Mouse (Mus musculus): ENCODE measurements around the gene Intu. TPM values are rescaled to one million over a fixed set of nuclear protein-coding genes. Genes with fewer than 3 reads are reported as not detected.

Intu gene
- polyA plus RNA-seq, 1 experiment = 2.3 TPM

- DNase-seq (ENCODE audit: low read depth) = no peak
Observed at GRCm38 (mm10) chr3:40683171-40683570, 152.1 kb downstream of the Intu start.

- DNase-seq (ENCODE audit: low read depth) = no peak
Observed at GRCm38 (mm10) chr3:40685855-40686515, 154.9 kb downstream of the Intu start.

DNA sequence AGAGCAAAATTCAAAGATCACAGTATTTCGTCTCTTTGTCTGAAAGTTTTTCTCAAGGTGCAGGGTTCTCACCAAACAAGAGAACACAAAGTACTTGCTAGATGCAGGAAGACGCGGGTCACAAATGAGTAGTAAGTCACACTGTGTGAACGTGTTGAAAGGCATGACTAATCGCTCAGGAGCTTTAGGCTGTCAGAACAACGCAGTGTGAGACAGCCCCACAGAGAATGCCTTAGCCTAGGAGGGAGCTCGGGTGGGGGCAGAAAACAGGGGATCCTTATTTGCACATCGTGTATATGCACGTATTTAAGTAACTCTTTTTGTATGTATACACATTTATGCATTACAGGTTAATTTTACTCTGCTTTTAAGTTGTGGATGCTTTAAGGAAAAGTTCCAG, 155.8 kb downstream of the Intu start:
- DNase-seq (ENCODE audit: low read depth) = no peak

- DNase-seq (ENCODE audit: low read depth) = no peak
Observed at GRCm38 (mm10) chr3:40687588-40687987, 156.5 kb downstream of the Intu start.

- no peak for DNase-seq (ENCODE audit: low read depth)
Observed at GRCm38 (mm10) chr3:40691566-40691965, 160.5 kb downstream of the Intu start.

GRCm38 (mm10) chr3:40693435-40693834, 162.3 kb downstream of the Intu start:
- no peak for DNase-seq (ENCODE audit: low read depth)

- no peak for DNase-seq (ENCODE audit: low read depth)
Observed at GRCm38 (mm10) chr3:40693960-40694359, 162.9 kb downstream of the Intu start.

- DNase-seq (ENCODE audit: low read depth) = no peak
Observed at GRCm38 (mm10) chr3:40694438-40694837, 163.4 kb downstream of the Intu start.

DNA sequence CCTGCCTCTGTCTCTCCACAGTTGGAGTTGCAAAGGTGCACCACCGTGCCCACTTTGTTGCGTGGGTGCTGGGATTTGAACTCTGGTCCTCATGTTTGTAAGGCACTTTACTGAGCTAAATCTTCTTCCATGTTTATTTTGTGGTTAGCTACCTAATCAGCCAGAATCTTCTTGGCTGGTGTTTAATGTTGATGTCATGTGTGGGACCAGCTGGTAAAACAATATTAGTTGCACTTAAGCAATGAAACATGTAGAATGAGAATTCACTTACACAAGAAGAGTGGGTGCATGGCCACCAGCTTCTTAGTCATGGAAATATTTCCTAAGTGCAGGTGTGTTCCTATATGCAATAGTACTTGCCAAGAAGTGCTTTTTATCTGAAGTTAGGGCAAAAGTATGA, 164.1 kb downstream of the Intu start:
- DNase-seq (ENCODE audit: low read depth) = peak; percentile 65

GRCm38 (mm10) chr3:40698834-40699233, 167.7 kb downstream of the Intu start:
- no peak for DNase-seq (ENCODE audit: low read depth)

GRCm38 (mm10) chr3:40704816-40705430, 173.8 kb downstream of the Intu start:
- peak; percentile 67 for DNase-seq (ENCODE audit: low read depth)

- DNase-seq (ENCODE audit: low read depth) = no peak
Observed at GRCm38 (mm10) chr3:40708655-40709054, 177.6 kb downstream of the Intu start, which contains the start of gene Slc25a31. Slc25a31 (plus strand) TSS chr3:40708855.

GRCm38 (mm10) chr3:40716056-40716455, 185.0 kb downstream of the Intu start:
- no peak for DNase-seq (ENCODE audit: low read depth)

DNA sequence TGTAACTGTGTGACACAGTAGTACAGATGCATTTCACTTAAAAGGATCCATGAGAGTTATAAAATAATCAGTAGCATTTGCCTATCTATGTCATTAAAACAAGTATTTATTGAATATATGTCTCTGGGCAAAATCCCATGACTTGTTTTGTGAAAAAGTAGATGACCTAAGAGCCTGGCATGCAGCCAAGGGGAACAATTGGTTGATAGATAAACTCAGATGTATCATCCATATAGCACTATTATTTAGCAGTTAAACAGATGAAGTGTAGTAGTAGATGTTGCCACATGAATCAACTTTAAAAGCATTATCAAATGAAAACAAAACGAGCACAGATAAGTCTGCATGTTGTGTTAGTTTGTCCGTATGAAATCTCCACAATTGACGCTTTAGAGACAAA, 187.9 kb downstream of the Intu start:
- no peak for DNase-seq (ENCODE audit: low read depth)

DNA sequence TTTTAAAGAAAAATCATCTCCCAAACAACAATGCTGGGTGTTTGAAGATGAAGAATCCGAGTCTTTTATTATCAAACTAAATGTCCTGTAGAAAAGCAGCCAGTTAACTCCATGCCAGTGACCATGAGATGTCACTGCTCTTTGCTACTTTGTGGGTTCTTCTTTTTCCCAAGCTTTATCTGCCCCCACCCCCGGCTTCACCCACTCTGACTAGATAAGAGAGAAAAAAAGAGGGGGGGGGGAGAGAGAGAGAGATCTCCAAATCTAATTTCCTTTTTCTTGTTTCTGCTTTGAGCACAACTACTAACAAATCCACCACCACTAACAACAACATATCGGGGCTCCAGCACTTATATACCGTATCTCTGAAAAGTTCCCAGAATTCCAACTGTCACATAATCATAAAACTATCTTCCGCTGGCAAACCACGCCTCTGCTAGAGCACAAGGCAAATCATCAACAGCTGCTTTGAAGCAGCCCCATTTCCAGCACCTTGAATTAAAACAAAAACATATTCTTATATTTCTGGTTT, 207.4 kb downstream of the Intu start:
- no peak for DNase-seq (ENCODE audit: low read depth)

DNA sequence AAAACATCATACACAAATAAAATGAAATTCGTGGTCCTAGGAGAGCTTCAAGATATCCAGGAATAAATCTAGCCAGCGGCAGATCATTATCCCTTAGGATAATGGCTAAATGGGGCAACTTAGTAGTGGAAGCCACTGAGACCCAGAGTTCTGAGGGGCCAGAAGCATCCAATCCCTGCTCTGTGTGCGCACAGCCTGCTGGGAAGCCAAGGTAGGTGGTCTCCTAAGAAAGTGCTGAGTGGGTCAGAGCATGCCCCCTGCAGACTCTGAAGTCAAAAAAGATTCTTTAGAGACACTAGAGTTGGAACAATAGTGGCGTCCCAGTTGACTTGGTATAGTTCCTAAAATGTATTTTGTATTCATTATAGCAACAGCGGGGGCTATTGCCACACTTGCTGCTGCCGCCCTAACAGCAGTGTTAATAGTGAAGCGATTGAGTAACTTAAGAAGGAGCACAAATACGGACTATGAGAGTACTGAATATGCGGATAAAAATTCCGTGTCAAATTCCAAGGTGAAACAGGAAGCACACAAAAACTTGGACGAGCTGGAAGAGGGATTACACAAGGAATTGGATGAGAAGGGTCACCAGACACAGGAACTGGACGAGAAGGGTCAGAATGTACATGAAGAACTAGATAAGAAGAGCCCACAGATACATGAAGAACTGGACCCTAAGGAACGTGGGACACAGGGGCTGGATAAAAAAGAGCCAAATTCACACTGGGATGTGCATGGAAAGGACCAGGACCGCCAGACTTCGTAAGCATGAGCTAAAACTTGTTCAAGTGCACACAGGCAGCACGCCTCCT, 213.1 kb downstream of the Intu start, which contains the start of gene Hspa4l:
Gene Hspa4l (plus strand): TSS at position 472 of the 812 bp plus-strand sequence.
- no peak for DNase-seq (ENCODE audit: low read depth)

DNA sequence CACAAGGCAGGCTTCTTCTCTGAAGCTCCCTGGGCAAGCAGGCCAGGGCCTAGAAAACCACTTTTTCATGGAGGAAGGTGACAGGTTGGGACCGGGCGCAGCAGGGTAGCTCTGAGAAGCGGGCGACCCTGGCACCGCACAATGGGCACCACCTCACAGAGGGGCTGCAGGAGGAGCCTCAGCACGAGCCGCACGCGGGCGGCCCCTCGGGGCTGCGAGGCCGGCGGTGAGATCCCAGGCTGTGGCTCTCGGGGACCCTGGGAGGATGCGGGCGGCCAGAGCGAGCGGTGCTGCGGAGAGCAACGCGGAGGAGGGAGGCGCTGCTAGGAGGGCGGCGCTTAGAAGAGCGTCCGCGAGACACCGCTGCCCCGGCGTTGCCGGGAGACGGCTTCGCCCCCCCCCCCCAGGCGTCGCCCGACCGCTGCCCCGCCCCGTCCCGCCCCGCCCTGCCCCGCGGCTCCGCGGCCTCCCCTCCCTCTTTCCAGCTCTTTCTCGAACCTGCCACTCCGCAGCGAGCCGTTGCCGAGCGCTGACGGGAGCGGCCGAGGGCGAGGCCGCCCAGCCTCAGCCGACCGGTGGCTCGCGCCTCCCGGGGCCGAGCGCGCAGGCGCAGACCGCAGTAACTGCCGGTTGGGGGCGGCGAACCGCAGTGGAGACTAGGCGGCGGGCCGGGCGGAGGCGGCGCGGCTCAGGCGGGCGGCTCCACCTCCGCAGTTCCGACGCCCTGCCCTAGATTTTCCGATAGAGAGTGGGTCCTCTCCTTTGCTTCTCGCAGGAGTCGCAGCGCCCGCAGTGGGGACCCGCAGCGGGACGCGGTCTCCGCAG, 214.0 kb downstream of the Intu start:
- no peak for DNase-seq (ENCODE audit: low read depth)

- peak; percentile 62 for DNase-seq (ENCODE audit: low read depth)
Observed at GRCm38 (mm10) chr3:40745661-40746547, 214.8 kb downstream of the Intu start.

All from gonadal fat pad, adult 2 months (tissue).